Mouse (Mus musculus): ENCODE results near the gene Caprin1.

The Caprin1 gene

GRCm38 (mm10) chr2:103796861-103797466 lies 485 bp downstream of the Caprin1 start:
- peak; percentile 74 for DNase-seq (ENCODE audit: low read depth, low spot score)

- DNase-seq (ENCODE audit: low read depth, low spot score) = peak; percentile 30
Observed at GRCm38 (mm10) chr2:103796211-103796860, 1.1 kb downstream of the Caprin1 start.

GRCm38 (mm10) chr2:103795843-103796210 lies 1.6 kb downstream of the Caprin1 start:
- DNase-seq (ENCODE audit: low read depth, low spot score) = peak; percentile 76

- no peak for DNase-seq (ENCODE audit: low read depth, low spot score)
Observed at GRCm38 (mm10) chr2:103792009-103792408, 5.4 kb downstream of the Caprin1 start.

GRCm38 (mm10) chr2:103785735-103786134 lies 11.7 kb downstream of the Caprin1 start:
- DNase-seq (ENCODE audit: low read depth, low spot score) = no peak

- DNase-seq (ENCODE audit: low read depth, low spot score) = no peak
Observed at GRCm38 (mm10) chr2:103784621-103785020, 12.8 kb downstream of the Caprin1 start.

GRCm38 (mm10) chr2:103762492-103762891 lies 35.0 kb downstream of the Caprin1 start:
- DNase-seq (ENCODE audit: low read depth, low spot score) = no peak

GRCm38 (mm10) chr2:103761993-103762392 lies 35.5 kb downstream of the Caprin1 start:
- DNase-seq (ENCODE audit: low read depth, low spot score) = no peak

- peak; percentile 99 for DNase-seq (ENCODE audit: low read depth, low spot score)
Observed at GRCm38 (mm10) chr2:103760906-103761716, 36.3 kb downstream of the Caprin1 start, which contains the start of gene Nat10. Gene Nat10 (minus strand): TSS chr2:103761270.

GRCm38 (mm10) chr2:103760421-103760820 lies 37.0 kb downstream of the Caprin1 start:
- no peak for DNase-seq (ENCODE audit: low read depth, low spot score)

GRCm38 (mm10) chr2:103755458-103756085 lies 41.9 kb downstream of the Caprin1 start:
- no peak for DNase-seq (ENCODE audit: low read depth, low spot score)

- no peak for DNase-seq (ENCODE audit: low read depth, low spot score)
Observed at GRCm38 (mm10) chr2:103754614-103755013, 42.8 kb downstream of the Caprin1 start.

GRCm38 (mm10) chr2:103751771-103752170 lies 45.7 kb downstream of the Caprin1 start:
- no peak for DNase-seq (ENCODE audit: low read depth, low spot score)

- DNase-seq (ENCODE audit: low read depth, low spot score) = no peak
Observed at GRCm38 (mm10) chr2:103749091-103749490, 48.4 kb downstream of the Caprin1 start.

- no peak for DNase-seq (ENCODE audit: low read depth, low spot score)
Observed at GRCm38 (mm10) chr2:103747891-103748290, 49.6 kb downstream of the Caprin1 start.

GRCm38 (mm10) chr2:103746761-103747160 lies 50.7 kb downstream of the Caprin1 start:
- DNase-seq (ENCODE audit: low read depth, low spot score) = no peak

GRCm38 (mm10) chr2:103746096-103746495 lies 51.4 kb downstream of the Caprin1 start:
- no peak for DNase-seq (ENCODE audit: low read depth, low spot score)

GRCm38 (mm10) chr2:103745481-103745880 lies 52.0 kb downstream of the Caprin1 start:
- no peak for DNase-seq (ENCODE audit: low read depth, low spot score)

GRCm38 (mm10) chr2:103743988-103744387 lies 53.5 kb downstream of the Caprin1 start:
- peak; percentile 71 for DNase-seq (ENCODE audit: low read depth, low spot score)

GRCm38 (mm10) chr2:103743536-103743935 lies 53.9 kb downstream of the Caprin1 start:
- no peak for DNase-seq (ENCODE audit: low read depth, low spot score)

- no peak for DNase-seq (ENCODE audit: low read depth, low spot score)
Observed at GRCm38 (mm10) chr2:103742821-103743220, 54.6 kb downstream of the Caprin1 start.

GRCm38 (mm10) chr2:103731423-103731822 lies 66.0 kb downstream of the Caprin1 start:
- no peak for DNase-seq (ENCODE audit: low read depth, low spot score)
